In the genomic region with DNA sequence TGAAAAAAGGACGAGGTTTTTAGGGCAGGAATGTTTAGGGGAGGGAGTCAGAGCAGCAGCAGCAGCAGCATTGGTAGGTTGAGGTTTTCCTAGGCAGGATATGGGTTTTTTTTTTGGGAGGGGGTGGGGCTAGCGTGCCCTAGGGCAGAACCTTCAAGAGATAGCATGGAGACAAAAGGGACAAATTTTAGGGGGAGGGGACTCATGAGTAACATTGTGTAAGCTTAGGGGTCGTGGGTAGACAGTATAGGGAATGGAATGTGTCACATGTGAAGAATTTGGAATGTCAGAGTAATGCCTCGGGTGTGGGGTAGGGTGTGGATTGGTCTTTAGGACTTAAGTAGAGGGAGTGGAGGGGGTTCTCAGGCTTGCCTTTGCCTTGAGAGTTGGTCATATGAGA, we compare ENCODE assay signal across 8 mouse cellular contexts. TPM values are rescaled to one million over a fixed set of nuclear protein-coding genes. Genes with fewer than 3 reads are reported as not detected.
DNase-seq lines count a peak whose midpoint lies in the region; ATAC-seq and TF ChIP-seq lines count a peak whose summit lies in the region.

No protein-coding gene starts in this region.

- peak overlapping the region; percentile 66 for H3K4me2 ChIP-seq in limb, embryonic 14.5 days (replicated peaks; ENCODE audit: low read depth, low read length, severe bottlenecking)
- H3K4me2 ChIP-seq in stomach, postnatal 0 days (replicated peaks; ENCODE audit: low read depth): peak overlapping the region; percentile 55

- WGBS in thymus, adult 2 months: 1% methylated on average over 4 of the region's 4 CpGs
- WGBS in limb, embryonic 14.5 days: 24% methylated on average over 4 of the region's 4 CpGs
- 13% methylated on average over 4 of the region's 4 CpGs for WGBS in stomach, postnatal 0 days

- H3K36me3 ChIP-seq in erythroblast, embryonic 14.5 days (ENCODE audit: control insufficient read depth): peaks cover 42% of the 10 kb centered on the region
- peaks cover 15% of the 10 kb centered on the region for H3K36me3 ChIP-seq in thymus, adult 2 months (ENCODE audit: control insufficient read depth, insufficient read depth, low read length)
- 0 out of 2 replicates have a peak, but pooled peaks cover 3% of the 10 kb centered on the region for H3K36me3 ChIP-seq in limb, embryonic 14.5 days (ENCODE audit: control insufficient read depth, insufficient read depth, low read length)
- no peaks in the 10 kb centered on the region for H3K36me3 ChIP-seq in stomach, postnatal 0 days (ENCODE audit: control insufficient read depth, insufficient read depth, low read length)

- H3K9ac ChIP-seq in limb, embryonic 14.5 days (ENCODE audit: low read depth, low read length, severe bottlenecking): peak overlapping the region; percentile 64; the same call in 1 of the 2 replicates
- H3K9ac ChIP-seq in stomach, postnatal 0 days (ENCODE audit: low read length): peak overlapping the region; percentile 67; the same call in 1 of the 2 replicates

- H3K9me3 ChIP-seq in erythroblast, embryonic 14.5 days (ENCODE audit: control insufficient read depth, low read length): peaks cover 8% of the 10 kb centered on the region
- H3K9me3 ChIP-seq in limb, embryonic 14.5 days (ENCODE audit: control insufficient read depth, low read length): no peaks in the 10 kb centered on the region
- no peaks in the 10 kb centered on the region for H3K9me3 ChIP-seq in stomach, postnatal 0 days (ENCODE audit: control insufficient read depth, low read length)

- no peak for TF ChIP-seq POLR2A in thymus, adult 2 months (IDR thresholded peaks at IDR 0.05; ENCODE audit: control insufficient read depth, extremely low read depth, insufficient read depth, low read length, poor library complexity)
- no peak for TF ChIP-seq POLR2A in limb, embryonic 14.5 days (IDR thresholded peaks at IDR 0.05; ENCODE audit: borderline replicate concordance, extremely low read depth, insufficient read depth, insufficient read length)

- TF ChIP-seq CTCF in thymus, adult 2 months (IDR thresholded peaks at IDR 0.05; ENCODE audit: borderline replicate concordance, control insufficient read depth, extremely low read depth, insufficient read depth, low read length, poor library complexity): no peak
- TF ChIP-seq CTCF in stomach, postnatal 0 days (IDR thresholded peaks at IDR 0.05; ENCODE audit: low read depth): no peak

- no peak for DNase-seq in thymus, adult 2 months
- DNase-seq in thymus, postnatal 36 days: no peak
- DNase-seq in limb, embryonic 14.5 days (ENCODE audit: low spot score): no peak
- no peak for DNase-seq in stomach, postnatal 0 days (ENCODE audit: low spot score)
- no peak for DNase-seq in ovary, postnatal 14 days (ENCODE audit: low spot score)
- no peak for DNase-seq in kidney, postnatal 36 days

- no peak for ATAC-seq in erythroblast, adult 5-6 weeks (replicated peaks; ENCODE audit: low FRiP score, poor library complexity, severe bottlenecking)
- ATAC-seq in limb, embryonic 14.5 days (ENCODE audit: low FRiP score, low read depth): no peak
- no peak for ATAC-seq in stomach, postnatal 0 days (ENCODE audit: low FRiP score, low TSS enrichment)

- H3K27ac ChIP-seq in thymus, adult 2 months (ENCODE audit: control insufficient read depth, insufficient read depth, low read length): no peak overlapping the region
- H3K27ac ChIP-seq in limb, embryonic 14.5 days (replicated peaks; ENCODE audit: low read depth, low read length): no peak overlapping the region
- no peak overlapping the region; the same call in 1 of the 2 replicates for H3K27ac ChIP-seq in stomach, postnatal 0 days (replicated peaks)

- H3K4me1 ChIP-seq in erythroblast, embryonic 14.5 days (ENCODE audit: control insufficient read depth): peaks cover 28% of the 10 kb centered on the region
- H3K4me1 ChIP-seq in thymus, adult 2 months (replicated peaks; ENCODE audit: control insufficient read depth, insufficient read depth, low read length): peaks cover 6% of the 10 kb centered on the region; the same call in 1 of the 2 replicates
- 0 out of 2 replicates have a peak, but pooled peaks cover 3% of the 10 kb centered on the region for H3K4me1 ChIP-seq in limb, embryonic 14.5 days (ENCODE audit: control insufficient read depth, insufficient read depth, low read length)
- H3K4me1 ChIP-seq in stomach, postnatal 0 days (replicated peaks; ENCODE audit: control insufficient read depth, insufficient read depth): no peaks in the 10 kb centered on the region

- 0 out of 2 replicates have a peak, but pooled peaks cover 2% of the 10 kb centered on the region for H3K27me3 ChIP-seq in erythroblast, embryonic 14.5 days (ENCODE audit: control insufficient read depth)
- no peaks in the 10 kb centered on the region for H3K27me3 ChIP-seq in thymus, adult 2 months (ENCODE audit: control insufficient read depth, insufficient read depth, low read length)
- no peaks in the 10 kb centered on the region for H3K27me3 ChIP-seq in limb, embryonic 14.5 days (ENCODE audit: control insufficient read depth, insufficient read depth, low read length)
- H3K27me3 ChIP-seq in stomach, postnatal 0 days (ENCODE audit: control insufficient read depth, insufficient read depth, low read length): no peaks in the 10 kb centered on the region

- peak overlapping the region; percentile 89 for H3K4me3 ChIP-seq in erythroblast, embryonic 14.5 days (replicated peaks)
- peak overlapping the region; percentile 82 for H3K4me3 ChIP-seq in thymus, adult 2 months (ENCODE audit: control insufficient read depth, insufficient read depth, low read length)
- H3K4me3 ChIP-seq in limb, embryonic 14.5 days (replicated peaks; ENCODE audit: low read length): peak overlapping the region; percentile 50
- peak overlapping the region; percentile 52 for H3K4me3 ChIP-seq in stomach, postnatal 0 days (ENCODE audit: low read depth, low read length)

- TF ChIP-seq EP300 in stomach, postnatal 0 days (optimal IDR thresholded peaks at IDR 0.05): no peak

RNA-seq across cellular contexts. Expression of gene Gm45208, which starts 0.6 kb away (rescaled TPM):
- polyA plus RNA-seq in erythroblast, embryonic 14.5 days (2012): 0.46 and 0.51 TPM in 2 replicates
- not detected in 2 replicates for total RNA-seq in erythroblast, adult 5-6 weeks (2015; ENCODE audit: low replicate concordance)
- total RNA-seq in erythroblast, adult 5-6 weeks (2017; ENCODE audit: low replicate concordance): not detected in 2 replicates
- polyA plus RNA-seq in thymus, adult 2 months (2012; rRNA removed): 1.8 and 1.9 TPM in 2 replicates
- 0.50 and 0.85 TPM in 2 replicates for polyA plus RNA-seq in limb, embryonic 14.5 days (2012; rRNA removed)
- polyA plus RNA-seq in limb, embryonic 14.5 days (2014; fragmentation: Nextera tagmentation; extraction: Ambion mirVana): 0.43 and 0.48 TPM in 2 replicates
- not detected in 2 replicates for polyA plus RNA-seq in stomach, postnatal 0 days (2015; fragmentation: Nextera tagmentation; extraction: Ambion mirVana)

RNA-seq across cellular contexts. Expression of gene Praf2, which starts 5.5 kb away (rescaled TPM):
- 0.30 and 0.59 TPM in 2 replicates for polyA plus RNA-seq in erythroblast, embryonic 14.5 days (2012)
- 4.8 and 10.0 TPM in 2 replicates for total RNA-seq in erythroblast, adult 5-6 weeks (2015; ENCODE audit: low replicate concordance)
- total RNA-seq in erythroblast, adult 5-6 weeks (2017; ENCODE audit: low replicate concordance): 1.5 and 2.8 TPM in 2 replicates
- 39.9 and 44.4 TPM in 2 replicates for polyA plus RNA-seq in thymus, adult 2 months (2012; rRNA removed)
- 83.7 and 91.1 TPM in 2 replicates for polyA plus RNA-seq in limb, embryonic 14.5 days (2012; rRNA removed)
- 89.4 and 92.0 TPM in 2 replicates for polyA plus RNA-seq in limb, embryonic 14.5 days (2014; fragmentation: Nextera tagmentation; extraction: Ambion mirVana)
- polyA plus RNA-seq in stomach, postnatal 0 days (2015; fragmentation: Nextera tagmentation; extraction: Ambion mirVana): 23.8 and 26.0 TPM in 2 replicates

RNA-seq across cellular contexts. Expression of gene Wdr45, which starts 8.6 kb away (rescaled TPM):
- polyA plus RNA-seq in erythroblast, embryonic 14.5 days (2012): 4.2 and 5.1 TPM in 2 replicates
- total RNA-seq in erythroblast, adult 5-6 weeks (2015; ENCODE audit: low replicate concordance): 139 and 161 TPM in 2 replicates
- 102 and 111 TPM in 2 replicates for total RNA-seq in erythroblast, adult 5-6 weeks (2017; ENCODE audit: low replicate concordance)
- polyA plus RNA-seq in thymus, adult 2 months (2012; rRNA removed): 86.6 and 105 TPM in 2 replicates
- polyA plus RNA-seq in limb, embryonic 14.5 days (2012; rRNA removed): 48.6 and 56.5 TPM in 2 replicates
- 20.4 and 25.3 TPM in 2 replicates for polyA plus RNA-seq in limb, embryonic 14.5 days (2014; fragmentation: Nextera tagmentation; extraction: Ambion mirVana)
- polyA plus RNA-seq in stomach, postnatal 0 days (2015; fragmentation: Nextera tagmentation; extraction: Ambion mirVana): 30.3 and 33.6 TPM in 2 replicates

RNA-seq across cellular contexts. Expression of gene Gpkow, which starts 25.8 kb away (rescaled TPM):
- 0.19 and 0.22 TPM in 2 replicates for polyA plus RNA-seq in erythroblast, embryonic 14.5 days (2012)
- total RNA-seq in erythroblast, adult 5-6 weeks (2015; ENCODE audit: low replicate concordance): 7.9 and 13.4 TPM in 2 replicates
- 9.0 and 11.3 TPM in 2 replicates for total RNA-seq in erythroblast, adult 5-6 weeks (2017; ENCODE audit: low replicate concordance)
- polyA plus RNA-seq in thymus, adult 2 months (2012; rRNA removed): 12.2 and 12.8 TPM in 2 replicates
- 20.5 and 28.9 TPM in 2 replicates for polyA plus RNA-seq in limb, embryonic 14.5 days (2012; rRNA removed)
- 37.8 and 43.9 TPM in 2 replicates for polyA plus RNA-seq in limb, embryonic 14.5 days (2014; fragmentation: Nextera tagmentation; extraction: Ambion mirVana)
- polyA plus RNA-seq in stomach, postnatal 0 days (2015; fragmentation: Nextera tagmentation; extraction: Ambion mirVana): 18.0 and 18.5 TPM in 2 replicates

RNA-seq across cellular contexts. Expression of gene Ccdc120, which starts 28.0 kb away (rescaled TPM):
- 0.02 and 0.11 TPM in 2 replicates for polyA plus RNA-seq in erythroblast, embryonic 14.5 days (2012)
- total RNA-seq in erythroblast, adult 5-6 weeks (2015; ENCODE audit: low replicate concordance): not detected in 2 replicates
- 1.8 TPM in 1 of 2 replicates, not detected in the other for total RNA-seq in erythroblast, adult 5-6 weeks (2017; ENCODE audit: low replicate concordance)
- polyA plus RNA-seq in thymus, adult 2 months (2012; rRNA removed): 6.8 and 9.3 TPM in 2 replicates
- polyA plus RNA-seq in limb, embryonic 14.5 days (2012; rRNA removed): 25.7 and 38.6 TPM in 2 replicates
- polyA plus RNA-seq in limb, embryonic 14.5 days (2014; fragmentation: Nextera tagmentation; extraction: Ambion mirVana): 14.9 and 16.0 TPM in 2 replicates
- 21.5 and 23.0 TPM in 2 replicates for polyA plus RNA-seq in stomach, postnatal 0 days (2015; fragmentation: Nextera tagmentation; extraction: Ambion mirVana)

Comparison
In these comparisons a context has a peak if more than half of its experiments do, and no peak if none do; other contexts are left out.
1. RNA of gene Praf2, which starts 5.5 kb away (polyA plus RNA-seq): 83.7 to 92.0 TPM in limb, embryonic 14.5 days, 39.9 to 44.4 TPM in thymus, adult 2 months and 23.8 to 26.0 TPM in stomach, postnatal 0 days; 0.30 to 0.59 TPM in erythroblast, embryonic 14.5 days; every median in the first group is over 10 times any median in the second.
2. Peak in every context shown above with its lines, with median percentiles within 50 percentile points of each other: H3K4me3 ChIP-seq.